Mouse (Mus musculus): ENCODE measurements around the gene Rhot1. TPM values are rescaled to one million over a fixed set of nuclear protein-coding genes. Genes with fewer than 3 reads are reported as not detected.

The Rhot1 gene
- polyA plus RNA-seq, 1 experiment: 24.9 TPM

DNA sequence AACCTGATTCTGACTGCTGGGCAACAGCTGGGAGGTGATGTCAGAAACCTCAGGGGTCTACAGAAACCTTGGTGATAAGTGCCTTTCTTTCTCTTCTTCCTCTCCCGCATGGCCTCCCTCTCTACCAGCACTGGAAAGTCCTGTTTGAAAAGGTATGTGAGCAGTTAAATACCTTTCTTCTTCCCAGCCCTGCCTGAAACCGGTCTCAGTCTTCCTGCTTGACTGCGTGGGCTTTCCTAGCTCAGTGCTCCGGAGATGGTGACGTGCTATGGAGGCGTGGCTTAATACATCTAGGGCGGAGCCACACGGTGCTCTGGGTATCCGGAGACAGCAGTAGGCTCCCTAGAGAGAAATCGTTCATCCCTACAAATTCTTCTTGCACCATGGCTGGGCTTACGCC, 93.7 kb downstream of the Rhot1 start:
- peak overlapping the region; percentile 14 for H3K4me3 ChIP-seq
- H3K79me2 ChIP-seq (ENCODE audit: control insufficient read depth, insufficient read depth): no peaks in the 10 kb centered on the region
- TF ChIP-seq CEBPB (IDR thresholded peaks at IDR 0.05; ENCODE audit: insufficient read depth, poor library complexity, severe bottlenecking) (no peak), MAX (IDR thresholded peaks at IDR 0.05; ENCODE audit: low read depth) (no peak), MYOG (IDR thresholded peaks at IDR 0.05; ENCODE audit: control insufficient read depth in 1 of 3, insufficient read depth in 1 of 3, insufficient read length in 2 of 3, low read depth in 2 of 3) (no peak), TCF3 (IDR thresholded peaks at IDR 0.05; ENCODE audit: insufficient read length, low read depth) (no peak), E2F4 (IDR thresholded peaks at IDR 0.05; ENCODE audit: insufficient read depth) (no peak), MYOD1 (IDR thresholded peaks at IDR 0.05; ENCODE audit: control insufficient read depth in 1 of 3, insufficient read length in 2 of 3, low read depth in 2 of 3) (no peak), SRF (IDR thresholded peaks at IDR 0.05; ENCODE audit: control insufficient read depth, insufficient read length, low read depth) (no peak), REST (IDR thresholded peaks at IDR 0.05; ENCODE audit: insufficient read depth, insufficient read length) (no peak), POLR2A (IDR thresholded peaks at IDR 0.05; ENCODE audit: insufficient read length, low read depth) (no peak), TCF12 (IDR thresholded peaks at IDR 0.05; ENCODE audit: insufficient read depth, poor library complexity, severe bottlenecking) (no peak), USF1 (IDR thresholded peaks at IDR 0.05; ENCODE audit: low read depth) (no peak)
- no peaks in the 10 kb centered on the region for H3K36me3 ChIP-seq (ENCODE audit: control insufficient read depth, insufficient read depth)
- H3ac ChIP-seq (ENCODE audit: control insufficient read depth, insufficient read length): no peak overlapping the region
- H3K27me3 ChIP-seq (ENCODE audit: control insufficient read depth, insufficient read depth, insufficient read length): peaks cover 46% of the 10 kb centered on the region
- H3K4me2 ChIP-seq (ENCODE audit: low read depth): peak overlapping the region; percentile 92

- no peak overlapping the region for H3ac ChIP-seq (ENCODE audit: control insufficient read depth, insufficient read length)
- no peaks in the 10 kb centered on the region for H3K36me3 ChIP-seq (ENCODE audit: control insufficient read depth, insufficient read depth)
- H3K4me3 ChIP-seq: no peak overlapping the region
- TF ChIP-seq MAX (IDR thresholded peaks at IDR 0.05; ENCODE audit: low read depth): no peak
- TF ChIP-seq E2F4 (IDR thresholded peaks at IDR 0.05; ENCODE audit: insufficient read depth): no peak
- TF ChIP-seq SRF (IDR thresholded peaks at IDR 0.05; ENCODE audit: control insufficient read depth, insufficient read length, low read depth): no peak
- no peak overlapping the region for H3K4me2 ChIP-seq (ENCODE audit: low read depth)
- H3K27me3 ChIP-seq (ENCODE audit: control insufficient read depth, insufficient read depth, insufficient read length): peaks cover 49% of the 10 kb centered on the region
- H3K79me2 ChIP-seq (ENCODE audit: control insufficient read depth, insufficient read depth): no peaks in the 10 kb centered on the region
Observed at GRCm38 (mm10) chr11:80303746-80304145, 94.9 kb downstream of the Rhot1 start.

GRCm38 (mm10) chr11:80304846-80305245, 96.0 kb downstream of the Rhot1 start:
- H3ac ChIP-seq (ENCODE audit: control insufficient read depth, insufficient read length): no peak overlapping the region
- H3K4me3 ChIP-seq: no peak overlapping the region
- peaks cover 57% of the 10 kb centered on the region for H3K27me3 ChIP-seq (ENCODE audit: control insufficient read depth, insufficient read depth, insufficient read length)
- no peak overlapping the region for H3K4me2 ChIP-seq (ENCODE audit: low read depth)
- no peak for TF ChIP-seq SRF (IDR thresholded peaks at IDR 0.05; ENCODE audit: control insufficient read depth, insufficient read length, low read depth)
- no peak for TF ChIP-seq POLR2AphosphoS2 (IDR thresholded peaks at IDR 0.05; ENCODE audit: insufficient read length, low read depth)
- TF ChIP-seq TCF3 (IDR thresholded peaks at IDR 0.05; ENCODE audit: insufficient read length, low read depth): no peak
- TF ChIP-seq POLR2A (IDR thresholded peaks at IDR 0.05; ENCODE audit: insufficient read length, low read depth): no peak
- no peak for TF ChIP-seq MAX (IDR thresholded peaks at IDR 0.05; ENCODE audit: low read depth)
- no peak for TF ChIP-seq CEBPB (IDR thresholded peaks at IDR 0.05; ENCODE audit: insufficient read depth, poor library complexity, severe bottlenecking)
- no peak for TF ChIP-seq REST (IDR thresholded peaks at IDR 0.05; ENCODE audit: insufficient read depth, insufficient read length)
- TF ChIP-seq MYOD1 (IDR thresholded peaks at IDR 0.05; ENCODE audit: control insufficient read depth in 1 of 3, insufficient read length in 2 of 3, low read depth in 2 of 3): no peak
- TF ChIP-seq MYOG (IDR thresholded peaks at IDR 0.05; ENCODE audit: control insufficient read depth in 1 of 3, insufficient read depth in 1 of 3, insufficient read length in 2 of 3, low read depth in 2 of 3): no peak
- no peak for TF ChIP-seq E2F4 (IDR thresholded peaks at IDR 0.05; ENCODE audit: insufficient read depth)
- no peaks in the 10 kb centered on the region for H3K79me2 ChIP-seq (ENCODE audit: control insufficient read depth, insufficient read depth)
- H3K36me3 ChIP-seq (ENCODE audit: control insufficient read depth, insufficient read depth): no peaks in the 10 kb centered on the region

- Histone ChIP-seq H3K4me2 (ENCODE audit: low read depth) (no peak overlapping the region), H3K36me3 (ENCODE audit: control insufficient read depth, insufficient read depth) (no peaks in the 10 kb centered on the region), H3K4me3 (no peak overlapping the region), H3K79me2 (ENCODE audit: control insufficient read depth, insufficient read depth) (no peaks in the 10 kb centered on the region), H3ac (ENCODE audit: control insufficient read depth, insufficient read length) (no peak overlapping the region), H3K27me3 (ENCODE audit: control insufficient read depth, insufficient read depth, insufficient read length) (peaks cover 57% of the 10 kb centered on the region)
- TF ChIP-seq MYOD1 (IDR thresholded peaks at IDR 0.05; ENCODE audit: control insufficient read depth in 1 of 3, insufficient read length in 2 of 3, low read depth in 2 of 3): no peak
- no peak for TF ChIP-seq USF1 (IDR thresholded peaks at IDR 0.05; ENCODE audit: low read depth)
- TF ChIP-seq POLR2A (IDR thresholded peaks at IDR 0.05; ENCODE audit: insufficient read length, low read depth): no peak
- TF ChIP-seq TCF3 (IDR thresholded peaks at IDR 0.05; ENCODE audit: insufficient read length, low read depth): no peak
- no peak for TF ChIP-seq REST (IDR thresholded peaks at IDR 0.05; ENCODE audit: insufficient read depth, insufficient read length)
- no peak for TF ChIP-seq POLR2AphosphoS2 (IDR thresholded peaks at IDR 0.05; ENCODE audit: insufficient read length, low read depth)
- TF ChIP-seq CEBPB (IDR thresholded peaks at IDR 0.05; ENCODE audit: insufficient read depth, poor library complexity, severe bottlenecking): no peak
- TF ChIP-seq TCF12 (IDR thresholded peaks at IDR 0.05; ENCODE audit: insufficient read depth, poor library complexity, severe bottlenecking): no peak
- TF ChIP-seq SRF (IDR thresholded peaks at IDR 0.05; ENCODE audit: control insufficient read depth, insufficient read length, low read depth): no peak
- TF ChIP-seq E2F4 (IDR thresholded peaks at IDR 0.05; ENCODE audit: insufficient read depth): no peak
- TF ChIP-seq MAX (IDR thresholded peaks at IDR 0.05; ENCODE audit: low read depth): no peak
- no peak for TF ChIP-seq MYOG (IDR thresholded peaks at IDR 0.05; ENCODE audit: control insufficient read depth in 1 of 3, insufficient read depth in 1 of 3, insufficient read length in 2 of 3, low read depth in 2 of 3)
Observed at GRCm38 (mm10) chr11:80308537-80308936, 99.7 kb downstream of the Rhot1 start.

DNA sequence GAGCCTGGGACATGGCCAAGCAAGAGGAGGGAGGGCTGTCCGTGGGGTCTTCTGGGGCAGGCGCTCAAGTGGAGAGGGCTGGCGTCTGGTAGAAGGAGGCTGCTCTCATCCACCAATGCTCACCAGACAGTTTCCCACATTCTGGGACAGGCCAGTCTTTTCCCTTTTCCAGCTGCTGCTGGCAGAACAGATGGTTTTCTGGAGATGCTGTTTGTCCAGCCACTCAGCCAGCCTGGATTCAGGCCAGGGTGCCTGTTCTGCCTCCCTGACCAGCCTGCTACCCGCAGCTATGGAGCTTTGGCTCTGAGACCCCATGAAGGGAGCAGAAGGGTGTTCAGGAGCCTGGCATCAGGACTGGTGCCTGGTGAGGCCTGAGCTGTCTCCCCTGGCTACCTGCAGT, 102.5 kb downstream of the Rhot1 start:
- no peak overlapping the region for H3ac ChIP-seq (ENCODE audit: control insufficient read depth, insufficient read length)
- peaks cover 41% of the 10 kb centered on the region for H3K27me3 ChIP-seq (ENCODE audit: control insufficient read depth, insufficient read depth, insufficient read length)
- H3K79me2 ChIP-seq (ENCODE audit: control insufficient read depth, insufficient read depth): no peaks in the 10 kb centered on the region
- H3K4me2 ChIP-seq (ENCODE audit: low read depth): no peak overlapping the region
- no peaks in the 10 kb centered on the region for H3K36me3 ChIP-seq (ENCODE audit: control insufficient read depth, insufficient read depth)
- no peak overlapping the region for H3K4me3 ChIP-seq
- peak in 1 of 3 experiments; percentile 20 for TF ChIP-seq MYOG (IDR thresholded peaks at IDR 0.05; ENCODE audit: control insufficient read depth in 1 of 3, insufficient read depth in 1 of 3, insufficient read length in 2 of 3, low read depth in 2 of 3)
- no peak for TF ChIP-seq REST (IDR thresholded peaks at IDR 0.05; ENCODE audit: insufficient read depth, insufficient read length)

Data from myocyte (in vitro differentiated cells).